Mouse (Mus musculus) limb, embryonic 12.5 days (tissue): Measurements from ENCODE around the gene Dgkg. TPM values are rescaled to one million over a fixed set of nuclear protein-coding genes. Genes with fewer than 3 reads are reported as not detected.
A peak's percentile ranks its signal among the peaks of the same experiment; 100 is the strongest.

Source experiments
- ATAC-seq: fragments of 200-750 bp; cut with Nextera tagmentation; 2 replicates; pipeline ENCODE4 v1.8.0; 2017; ENCODE audit warnings: low read depth, moderate TSS enrichment; ENCODE audit not compliant: insufficient number of reproducible peaks, insufficient read depth, low FRiP score, low TSS enrichment
- H3K27ac ChIP-seq: fragments of 300-500 bp; sonication (generic); 2 replicates; pipeline ENCODE4 v1.5.1; 2016; ENCODE audit warnings: mild to moderate bottlenecking, moderate library complexity
- H3K27me3 ChIP-seq: fragments of 300-500 bp; sonication (generic); 2 replicates; pipeline ENCODE4 v1.6.1; 2016; ENCODE audit warnings: mild to moderate bottlenecking, moderate library complexity
- H3K36me3 ChIP-seq: fragments of 300-500 bp; sonication (generic); 2 replicates; pipeline ENCODE4 v1.6.1; 2016; ENCODE audit warnings: mild to moderate bottlenecking, moderate library complexity
- H3K4me1 ChIP-seq: fragments of 300-500 bp; sonication (generic); replicated peaks from 2 replicates; pipeline ENCODE4 v1.6.1; 2016
- H3K4me2 ChIP-seq: fragments of 300-500 bp; sonication (generic); 2 replicates; pipeline ENCODE4 v1.6.1; 2016; ENCODE audit warnings: mild to moderate bottlenecking, moderate library complexity
- H3K4me3 ChIP-seq: fragments of 300-500 bp; sonication (generic); replicated peaks from 2 replicates; pipeline ENCODE4 v1.5.1; 2016; ENCODE audit warnings: mild to moderate bottlenecking
- H3K9ac ChIP-seq: fragments of 300-500 bp; sonication (generic); replicated peaks from 2 replicates; pipeline ENCODE4 v1.6.1; 2016; ENCODE audit warnings: mild to moderate bottlenecking, moderate library complexity
- H3K9me3 ChIP-seq: fragments of 300-500 bp; sonication (generic); 2 replicates; pipeline ENCODE4 v1.6.1; 2016; ENCODE audit warnings: mild to moderate bottlenecking, moderate library complexity
- WGBS: fragments of 180-500 bp; shearing (Covaris S2); methylation state at CpG from one replicate; pipeline ENCODE4 v1.1.7; 2016; 5-methylcytosine and 5-hydroxymethylcytosine counted together
- polyA plus RNA-seq: library from polyadenylated mRNA; unstranded; fragments of >200 nt; fragmentation: Nextera tagmentation; extraction: Ambion mirVana; gene quantifications from 2 replicates; pipeline ENCODE4 v1.2.1, GENCODE M21; 2016

The Dgkg gene
- polyA plus RNA-seq, 1 experiment from 2014 or later = 0.30 TPM

GRCm38 (mm10) chr16:22593907-22594306, 63.1 kb downstream of the Dgkg start:
- no peaks in the 10 kb centered on the region for H3K4me1 ChIP-seq
- no peaks in the 10 kb centered on the region for H3K36me3 ChIP-seq
- H3K4me2 ChIP-seq = no peak overlapping the region
- WGBS = 93% methylated on average over 2 of the region's 2 CpGs
- no peak overlapping the region for H3K9ac ChIP-seq
- no peaks in the 10 kb centered on the region for H3K27me3 ChIP-seq
- ATAC-seq = no peak
- 0 out of 2 replicates have a peak, but pooled peaks cover 2% of the 10 kb centered on the region for H3K9me3 ChIP-seq
- H3K4me3 ChIP-seq = no peak overlapping the region
- no peak overlapping the region for H3K27ac ChIP-seq

GRCm38 (mm10) chr16:22589619-22590018, 67.4 kb downstream of the Dgkg start:
- 80% methylated on average over 5 of the region's 5 CpGs for WGBS
- H3K27ac ChIP-seq = no peak overlapping the region
- no peak overlapping the region for H3K4me3 ChIP-seq
- ATAC-seq = no peak
- H3K9ac ChIP-seq = no peak overlapping the region
- no peak overlapping the region for H3K4me2 ChIP-seq
- 0 out of 2 replicates have a peak, but pooled peaks cover 2% of the 10 kb centered on the region for H3K9me3 ChIP-seq
- no peaks in the 10 kb centered on the region for H3K36me3 ChIP-seq
- H3K4me1 ChIP-seq = no peaks in the 10 kb centered on the region
- no peaks in the 10 kb centered on the region for H3K27me3 ChIP-seq

GRCm38 (mm10) chr16:22586151-22586836, 70.7 kb downstream of the Dgkg start:
- H3K27me3 ChIP-seq = no peaks in the 10 kb centered on the region
- H3K4me2 ChIP-seq = no peak overlapping the region
- 79% methylated on average over 11 of the region's 11 CpGs for WGBS
- no peak overlapping the region for H3K27ac ChIP-seq
- no peak overlapping the region for H3K4me3 ChIP-seq
- no peak for ATAC-seq
- H3K9me3 ChIP-seq = 0 out of 2 replicates have a peak, but pooled peaks cover 2% of the 10 kb centered on the region
- no peak overlapping the region for H3K9ac ChIP-seq
- H3K36me3 ChIP-seq = no peaks in the 10 kb centered on the region
- no peaks in the 10 kb centered on the region for H3K4me1 ChIP-seq

GRCm38 (mm10) chr16:22585523-22585922, 71.5 kb downstream of the Dgkg start:
- H3K4me3 ChIP-seq = no peak overlapping the region
- H3K9ac ChIP-seq = no peak overlapping the region
- H3K36me3 ChIP-seq = no peaks in the 10 kb centered on the region
- no peaks in the 10 kb centered on the region for H3K4me1 ChIP-seq
- no peaks in the 10 kb centered on the region for H3K27me3 ChIP-seq
- no peak for ATAC-seq
- H3K4me2 ChIP-seq = no peak overlapping the region
- H3K9me3 ChIP-seq = 0 out of 2 replicates have a peak, but pooled peaks cover 2% of the 10 kb centered on the region
- no peak overlapping the region for H3K27ac ChIP-seq
- WGBS = 81% methylated on average over 3 of the region's 3 CpGs

- ATAC-seq = no peak
- Histone ChIP-seq H3K27ac (no peak overlapping the region), H3K4me3 (no peak overlapping the region), H3K9ac (no peak overlapping the region), H3K4me2 (no peak overlapping the region), H3K9me3 (no peaks in the 10 kb centered on the region), H3K36me3 (no peaks in the 10 kb centered on the region), H3K4me1 (no peaks in the 10 kb centered on the region), H3K27me3 (no peaks in the 10 kb centered on the region)
- 57% methylated on average over 2 of the region's 2 CpGs for WGBS
These were observed 73.6 kb downstream of the Dgkg start for GRCm38 (mm10) chr16:22583401-22583800.

GRCm38 (mm10) chr16:22582173-22582929, 74.7 kb downstream of the Dgkg start:
- Histone ChIP-seq H3K27me3 (no peaks in the 10 kb centered on the region), H3K4me1 (no peaks in the 10 kb centered on the region), H3K9ac (no peak overlapping the region), H3K4me3 (no peak overlapping the region), H3K4me2 (no peak overlapping the region), H3K27ac (no peak overlapping the region), H3K9me3 (no peaks in the 10 kb centered on the region), H3K36me3 (no peaks in the 10 kb centered on the region)
- ATAC-seq = no peak
- WGBS = 75% methylated on average over 11 of the region's 11 CpGs

- H3K27ac ChIP-seq = no peak overlapping the region
- no peak overlapping the region for H3K9ac ChIP-seq
- no peak overlapping the region for H3K4me3 ChIP-seq
- no peak for ATAC-seq
- WGBS = 50% methylated on average over 5 of the region's 5 CpGs
- no peaks in the 10 kb centered on the region for H3K9me3 ChIP-seq
- no peaks in the 10 kb centered on the region for H3K4me1 ChIP-seq
- H3K4me2 ChIP-seq = no peak overlapping the region
- no peaks in the 10 kb centered on the region for H3K27me3 ChIP-seq
- H3K36me3 ChIP-seq = no peaks in the 10 kb centered on the region
These were observed 76.9 kb downstream of the Dgkg start for GRCm38 (mm10) chr16:22580103-22580502.

GRCm38 (mm10) chr16:22578883-22579282, 78.1 kb downstream of the Dgkg start:
- no peaks in the 10 kb centered on the region for H3K4me1 ChIP-seq
- H3K9ac ChIP-seq = no peak overlapping the region
- H3K4me3 ChIP-seq = no peak overlapping the region
- no peak overlapping the region for H3K4me2 ChIP-seq
- 82% methylated on average over 10 of the region's 10 CpGs for WGBS
- H3K36me3 ChIP-seq = no peaks in the 10 kb centered on the region
- ATAC-seq = no peak
- no peaks in the 10 kb centered on the region for H3K9me3 ChIP-seq
- no peak overlapping the region for H3K27ac ChIP-seq
- no peaks in the 10 kb centered on the region for H3K27me3 ChIP-seq

- H3K4me1 ChIP-seq = no peaks in the 10 kb centered on the region
- peaks cover 7% of the 10 kb centered on the region for H3K27me3 ChIP-seq
- no peak for ATAC-seq
- H3K9me3 ChIP-seq = no peaks in the 10 kb centered on the region
- H3K4me2 ChIP-seq = no peak overlapping the region
- 50% methylated on average over 8 of the region's 8 CpGs for WGBS
- H3K9ac ChIP-seq = no peak overlapping the region
- H3K27ac ChIP-seq = no peak overlapping the region
- H3K4me3 ChIP-seq = no peak overlapping the region
- H3K36me3 ChIP-seq = no peaks in the 10 kb centered on the region
These were observed 79.4 kb downstream of the Dgkg start for GRCm38 (mm10) chr16:22577656-22578055.

GRCm38 (mm10) chr16:22574164-22574563, 82.9 kb downstream of the Dgkg start:
- H3K4me3 ChIP-seq = no peak overlapping the region
- H3K9ac ChIP-seq = no peak overlapping the region
- no peak overlapping the region for H3K4me2 ChIP-seq
- H3K27ac ChIP-seq = no peak overlapping the region
- H3K36me3 ChIP-seq = no peaks in the 10 kb centered on the region
- WGBS = 78% methylated on average over 7 of the region's 7 CpGs
- no peaks in the 10 kb centered on the region for H3K4me1 ChIP-seq
- no peaks in the 10 kb centered on the region for H3K9me3 ChIP-seq
- no peak for ATAC-seq
- H3K27me3 ChIP-seq = peaks cover 21% of the 10 kb centered on the region

- no peaks in the 10 kb centered on the region for H3K9me3 ChIP-seq
- H3K9ac ChIP-seq = no peak overlapping the region
- H3K4me3 ChIP-seq = no peak overlapping the region
- no peaks in the 10 kb centered on the region for H3K36me3 ChIP-seq
- ATAC-seq = peak; percentile 31; the same call in 1 of the 2 replicates
- H3K4me1 ChIP-seq = no peaks in the 10 kb centered on the region
- peaks cover 21% of the 10 kb centered on the region for H3K27me3 ChIP-seq
- no peak overlapping the region for H3K27ac ChIP-seq
- no peak overlapping the region for H3K4me2 ChIP-seq
- WGBS = 37% methylated on average over 21 of the region's 21 CpGs
These were observed 84.2 kb downstream of the Dgkg start for GRCm38 (mm10) chr16:22572641-22573341.
